Mouse (Mus musculus) C2C12 (cell line): ENCODE measurements at regions not wholly inside any gene's neighbourhood (a gene's known extent, or its start where the extent isn't known, plus 50 kb on each side); places are given as distances from the start of the nearest gene placed in this dataset.

Source experiments
- CEBPB ChIP-seq: IDR thresholded peaks from one replicate; pipeline ENCODE4 v1.6.1; 2011; ENCODE audit warnings: low read depth, mild to moderate bottlenecking, control low read depth, moderate library complexity
- CTCF ChIP-seq: IDR thresholded peaks from one replicate; pipeline ENCODE4 v1.5.1; 2011; ENCODE audit not compliant: control insufficient read depth, insufficient read depth, insufficient read length
- MAX ChIP-seq: IDR thresholded peaks from one replicate; pipeline ENCODE4 v1.6.1; 2011; ENCODE audit warnings: mild to moderate bottlenecking, control low read depth
- MYOD1 ChIP-seq: IDR thresholded peaks from one replicate; pipeline ENCODE4 v1.6.1; 2011; ENCODE audit warnings: low read depth; ENCODE audit not compliant: control insufficient read depth, insufficient read length
- USF1 ChIP-seq: IDR thresholded peaks from one replicate; pipeline ENCODE4 v1.6.1; 2011; ENCODE audit warnings: low read depth, mild to moderate bottlenecking, control low read depth, moderate library complexity

GRCm38 (mm10) chr1:60659041-60659440, 57.6 kb upstream of the Cd28 start:
- no peak for TF ChIP-seq CTCF
- TF ChIP-seq MYOD1: no peak
- TF ChIP-seq CEBPB: no peak
- TF ChIP-seq MAX: no peak
- TF ChIP-seq USF1: no peak
